Mouse (Mus musculus): ENCODE measurements at regions not wholly inside any gene's neighbourhood (a gene's known extent, or its start where the extent isn't known, plus 50 kb on each side); places are given as distances from the start of the nearest gene placed in this dataset.

DNA sequence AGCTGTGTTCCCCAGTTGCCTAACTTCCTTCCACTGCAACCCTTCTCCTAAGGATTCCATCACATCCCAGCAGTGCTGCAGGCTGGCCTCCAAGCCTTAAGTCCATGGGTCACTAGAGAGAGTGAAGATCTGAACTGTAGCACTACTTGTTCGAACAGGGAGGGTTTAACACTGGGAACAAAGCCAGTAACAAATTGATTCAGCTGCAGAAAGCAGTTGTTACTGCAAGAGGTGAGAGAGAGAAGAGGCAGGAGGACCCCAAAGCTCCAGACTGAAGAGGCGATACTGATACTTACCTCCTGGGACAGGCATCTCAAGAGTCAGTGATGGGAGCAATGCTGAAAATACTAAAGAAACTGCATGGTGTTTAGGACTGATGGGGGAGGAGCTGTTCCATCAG, 600.1 kb upstream of the Cdh5 start:
- no peak for TF ChIP-seq CTCF (IDR thresholded peaks at IDR 0.05; ENCODE audit: extremely low read depth, insufficient read depth, low read length)
- no peak for TF ChIP-seq POLR2A (IDR thresholded peaks at IDR 0.05; ENCODE audit: extremely low read depth, insufficient read depth, low read length)
